Mouse (Mus musculus) limb, embryonic 10.5 days (tissue): ENCODE results near the gene Olfr1395. TPM values are rescaled to one million over a fixed set of nuclear protein-coding genes. Genes with fewer than 3 reads are reported as not detected.

Source experiments
- DNase-seq: peaks from one replicate; pipeline ENCODE4 v3.0.0-alpha.2; 2017; ENCODE audit warnings: low spot score
- H3K27ac ChIP-seq: fragments of 300-500 bp; sonication (generic); 2 replicates; pipeline ENCODE4 v1.5.1; 2016; ENCODE audit warnings: mild to moderate bottlenecking
- H3K27me3 ChIP-seq: fragments of 300-500 bp; sonication (generic); 2 replicates; pipeline ENCODE4 v1.6.1; 2016; ENCODE audit warnings: low read depth, mild to moderate bottlenecking; ENCODE audit not compliant: poor library complexity, severe bottlenecking
- H3K36me3 ChIP-seq: fragments of 300-500 bp; sonication (generic); 2 replicates; pipeline ENCODE4 v1.6.1; 2016; ENCODE audit warnings: mild to moderate bottlenecking, moderate library complexity
- H3K4me1 ChIP-seq: fragments of 300-500 bp; sonication (generic); 2 replicates; pipeline ENCODE4 v1.6.1; 2016
- H3K4me3 ChIP-seq: fragments of 300-500 bp; sonication (generic); 2 replicates; pipeline ENCODE4 v1.5.1; 2016; ENCODE audit warnings: mild to moderate bottlenecking, moderate library complexity
- H3K9me3 ChIP-seq: fragments of 300-500 bp; sonication (generic); replicated peaks from 2 replicates; pipeline ENCODE4 v1.6.1; 2016; ENCODE audit warnings: mild to moderate bottlenecking
- WGBS: fragments of 180-500 bp; shearing (Covaris S2); methylation state at CpG from one replicate; pipeline ENCODE4 v1.1.7; 2016; 5-methylcytosine and 5-hydroxymethylcytosine counted together
- polyA plus RNA-seq: library from polyadenylated mRNA; unstranded; fragments of >200 nt; fragmentation: Nextera tagmentation; extraction: Ambion mirVana; gene quantifications from 2 replicates; pipeline ENCODE4 v1.2.1, GENCODE M21; 2016

The Olfr1395 gene
- polyA plus RNA-seq = not detected in 2 replicates

DNA sequence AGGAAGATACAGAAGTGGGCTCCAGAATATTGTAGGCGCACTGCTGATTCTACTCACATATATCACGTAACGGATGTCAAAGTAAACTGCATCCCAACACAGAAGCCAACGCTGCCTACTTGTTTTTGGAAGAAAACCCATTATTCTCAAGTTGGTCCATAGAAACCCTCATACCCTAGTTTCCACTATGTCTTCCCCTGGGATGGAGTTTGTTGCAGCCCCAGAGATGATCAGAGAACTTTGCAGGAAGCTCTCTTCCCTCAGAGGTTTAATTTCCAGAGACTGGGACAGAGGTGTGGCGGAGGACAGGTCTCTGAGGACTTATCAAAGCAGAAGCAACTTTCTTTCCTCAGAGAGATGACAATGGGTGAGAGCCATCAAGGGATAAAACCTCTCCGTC, at the start of gene Olfr1395:
Gene Olfr1395, plus strand, starts transcription at position 301 of the 400 bp plus-strand sequence.
- H3K27ac ChIP-seq = no peak within 1 kb of the TSS
- no peak for DNase-seq
- no peak within 1 kb of the TSS for H3K4me3 ChIP-seq
- H3K9me3 ChIP-seq = no peaks in the 10 kb centered on the region
- H3K27me3 ChIP-seq = no peaks in the 10 kb centered on the region
- H3K36me3 ChIP-seq = no peaks in the 10 kb centered on the region
- H3K4me1 ChIP-seq = no peaks in the 10 kb centered on the region
- 94% methylated on average over 6 of the region's 6 CpGs for WGBS

DNA sequence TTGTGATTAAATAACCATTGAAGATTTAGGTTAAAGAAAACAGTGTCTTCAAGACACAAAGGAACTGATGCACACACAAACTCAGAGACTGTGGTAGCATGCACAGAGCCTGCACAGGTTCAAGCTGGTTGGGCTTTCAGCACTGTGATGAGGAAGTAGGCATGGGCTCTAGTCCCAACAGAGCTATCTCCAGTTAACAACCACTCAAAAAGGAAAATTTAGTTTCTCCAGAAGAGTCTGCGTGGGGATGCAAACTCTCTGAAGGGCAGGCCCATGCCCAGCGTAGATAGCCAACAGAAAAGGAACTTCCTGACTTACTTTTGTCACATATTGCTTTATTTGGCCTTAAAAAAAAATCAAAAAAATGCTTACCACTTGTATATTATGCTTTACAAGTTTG, 49.3 kb upstream of the Olfr1395 start:
- Histone ChIP-seq H3K27ac (no peak overlapping the region), H3K4me3 (no peak overlapping the region), H3K4me1 (peaks cover 5% of the 10 kb centered on the region), H3K9me3 (no peaks in the 10 kb centered on the region), H3K36me3 (no peaks in the 10 kb centered on the region), H3K27me3 (no peaks in the 10 kb centered on the region)
- DNase-seq = no peak
- WGBS = 87% methylated on average over 2 of the region's 2 CpGs

DNA sequence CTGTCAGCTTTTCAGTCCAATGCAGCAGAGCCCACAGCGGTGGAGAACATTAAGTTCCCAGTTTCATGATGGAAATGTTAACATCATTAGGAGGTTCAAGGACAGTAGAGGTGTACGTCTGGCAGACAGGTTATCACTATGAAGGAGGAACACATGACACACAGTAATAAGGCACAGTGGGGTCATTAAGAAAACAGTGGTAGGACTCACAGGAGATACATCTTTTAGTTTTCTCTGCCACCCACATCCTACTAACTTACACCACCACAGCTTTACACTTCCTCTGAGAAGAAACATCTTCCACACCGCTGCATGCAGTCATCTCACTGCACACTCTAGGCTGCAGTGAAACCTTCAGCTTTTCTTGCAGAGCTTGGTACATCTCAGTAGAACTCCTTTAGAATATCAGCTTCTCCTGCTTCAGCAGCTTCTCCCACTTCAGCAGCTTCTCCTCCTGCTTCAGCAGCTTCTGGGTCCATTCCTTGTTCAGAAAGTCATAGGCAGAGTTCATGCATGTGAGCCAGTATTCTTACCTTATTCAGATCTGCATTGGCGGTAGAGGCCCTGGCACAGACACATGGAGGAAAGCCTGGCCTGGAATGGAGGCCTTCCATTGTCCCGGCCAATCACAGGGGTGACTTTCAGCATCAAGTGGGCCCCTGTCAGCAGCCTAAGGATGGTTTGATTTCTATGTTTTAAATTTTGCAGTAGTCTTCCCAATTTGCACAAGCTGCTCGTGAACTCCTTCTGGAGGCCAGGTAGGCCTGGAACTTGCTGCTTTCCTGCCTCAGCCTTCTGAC, 48.0 kb upstream of the Olfr1395 start:
- no peaks in the 10 kb centered on the region for H3K36me3 ChIP-seq
- WGBS = 91% methylated on average over 6 of the region's 6 CpGs
- H3K27me3 ChIP-seq = no peaks in the 10 kb centered on the region
- no peak for DNase-seq
- no peaks in the 10 kb centered on the region for H3K4me1 ChIP-seq
- no peak overlapping the region for H3K4me3 ChIP-seq
- no peak overlapping the region for H3K27ac ChIP-seq
- H3K9me3 ChIP-seq = no peaks in the 10 kb centered on the region

DNA sequence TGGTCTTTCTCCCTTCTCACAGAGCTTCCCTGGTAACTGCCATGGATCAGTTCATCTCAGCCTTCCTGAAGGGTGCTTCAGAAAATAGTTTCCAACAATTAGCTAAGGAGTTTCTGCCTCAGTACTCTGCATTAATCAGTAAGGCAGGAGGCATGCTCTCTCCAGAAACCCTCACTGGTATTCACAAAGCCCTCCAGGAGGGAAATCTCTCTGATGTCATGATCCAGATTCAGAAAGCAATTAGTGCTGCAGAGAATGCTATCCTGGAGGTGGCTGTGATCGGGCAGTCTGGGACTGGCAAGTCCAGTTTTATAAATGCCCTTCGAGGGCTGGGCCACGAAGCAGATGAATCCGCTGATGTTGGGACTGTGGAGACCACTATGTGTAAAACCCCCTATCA, 46.7 kb upstream of the Olfr1395 start:
- no peak for DNase-seq

DNA sequence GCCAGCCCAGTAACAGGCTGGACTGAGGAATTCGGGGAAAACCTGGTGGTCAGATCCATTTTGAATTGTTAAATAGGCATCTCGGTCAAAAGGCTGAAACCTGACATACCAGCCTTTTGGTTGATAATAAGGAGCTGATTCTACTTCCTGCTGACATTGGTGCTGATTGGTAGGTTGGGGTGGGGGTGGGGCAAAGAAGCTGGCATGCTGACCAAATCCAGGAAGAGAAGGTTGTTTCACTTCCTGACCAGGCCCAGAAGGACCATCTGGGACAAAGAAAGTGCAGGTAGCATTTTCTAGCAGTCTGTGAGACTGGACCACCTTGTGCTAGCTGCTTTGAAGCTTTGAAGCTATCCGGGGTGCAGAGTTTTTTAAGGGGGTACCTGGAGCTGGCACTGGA, 41.7 kb upstream of the Olfr1395 start:
- H3K9me3 ChIP-seq = no peaks in the 10 kb centered on the region
- H3K36me3 ChIP-seq = no peaks in the 10 kb centered on the region
- H3K4me3 ChIP-seq = no peak overlapping the region
- H3K27ac ChIP-seq = no peak overlapping the region
- H3K27me3 ChIP-seq = no peaks in the 10 kb centered on the region
- DNase-seq = no peak
- peaks cover 9% of the 10 kb centered on the region; the same call in 1 of the 2 replicates for H3K4me1 ChIP-seq
- 89% methylated on average over 3 of the region's 3 CpGs for WGBS

More for the DNA sequence above, 46.7 kb upstream of the Olfr1395 start:
- H3K36me3 ChIP-seq = no peaks in the 10 kb centered on the region
- H3K27ac ChIP-seq = no peak overlapping the region
- no peak overlapping the region for H3K4me3 ChIP-seq
- no peaks in the 10 kb centered on the region for H3K9me3 ChIP-seq
- H3K27me3 ChIP-seq = no peaks in the 10 kb centered on the region
- 95% methylated on average over 4 of the region's 4 CpGs for WGBS
- no peaks in the 10 kb centered on the region for H3K4me1 ChIP-seq

DNA sequence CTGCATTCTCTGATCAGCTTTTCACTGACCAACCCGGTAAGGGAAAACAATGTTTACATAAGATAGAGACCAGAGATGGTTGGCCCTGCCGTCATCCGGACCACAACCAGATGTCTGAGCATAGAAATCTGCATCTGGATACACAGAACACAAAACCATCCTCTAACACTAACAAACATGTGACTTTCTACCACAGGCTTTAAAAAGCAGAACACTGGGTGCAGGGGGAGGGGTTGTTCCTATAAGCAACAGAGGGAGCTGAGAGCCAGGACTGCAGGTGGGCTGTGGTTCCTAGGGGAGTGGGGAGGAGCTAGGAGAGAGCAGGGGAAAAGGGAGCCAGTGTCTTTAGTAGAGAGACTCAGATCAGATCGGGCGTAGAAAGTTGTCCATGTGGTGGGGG, 40.6 kb upstream of the Olfr1395 start:
- H3K9me3 ChIP-seq = no peaks in the 10 kb centered on the region
- no peaks in the 10 kb centered on the region for H3K27me3 ChIP-seq
- H3K27ac ChIP-seq = no peak overlapping the region
- WGBS = 62% methylated on average over 5 of the region's 5 CpGs
- no peak overlapping the region for H3K4me3 ChIP-seq
- H3K36me3 ChIP-seq = no peaks in the 10 kb centered on the region
- no peak for DNase-seq
- peaks cover 9% of the 10 kb centered on the region; the same call in 1 of the 2 replicates for H3K4me1 ChIP-seq

DNA sequence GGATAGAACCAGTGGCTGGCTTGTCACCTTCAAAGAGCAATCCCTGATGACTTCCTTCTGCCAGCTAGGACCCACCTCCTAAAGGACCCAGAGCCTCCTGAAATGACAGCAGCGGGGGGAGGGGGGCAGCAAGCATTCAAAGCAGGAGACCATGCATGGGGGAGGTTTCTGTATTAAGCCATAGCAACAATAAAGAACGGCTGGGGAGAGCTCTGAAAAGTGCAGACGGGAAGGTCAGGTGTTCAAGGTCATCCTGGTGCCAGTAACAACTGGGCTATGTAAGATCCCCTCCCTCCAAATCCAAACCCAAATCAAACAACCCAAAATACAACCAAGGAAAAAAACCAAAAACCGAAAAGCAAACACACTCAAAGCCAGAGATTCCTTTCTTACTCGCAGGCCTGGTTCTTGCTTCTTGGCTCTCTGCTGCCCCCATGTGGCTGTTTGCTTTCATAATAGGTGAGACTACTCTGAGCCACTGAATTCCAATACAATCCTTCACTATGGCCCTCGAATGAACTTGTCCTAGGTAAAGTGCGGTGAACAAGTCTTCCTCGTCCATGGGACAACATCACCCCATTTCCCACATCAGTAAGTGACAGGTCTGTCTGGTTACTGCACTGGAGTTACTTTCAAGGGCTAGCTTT, 38.9 kb upstream of the Olfr1395 start:
- WGBS = 18% methylated on average over 8 of the region's 8 CpGs
- Histone ChIP-seq H3K9me3 (no peaks in the 10 kb centered on the region), H3K36me3 (no peaks in the 10 kb centered on the region), H3K4me3 (no peak overlapping the region), H3K27ac (no peak overlapping the region), H3K27me3 (no peaks in the 10 kb centered on the region), H3K4me1 (peaks cover 9% of the 10 kb centered on the region; the same call in 1 of the 2 replicates)
- DNase-seq = peak; percentile 92

DNA sequence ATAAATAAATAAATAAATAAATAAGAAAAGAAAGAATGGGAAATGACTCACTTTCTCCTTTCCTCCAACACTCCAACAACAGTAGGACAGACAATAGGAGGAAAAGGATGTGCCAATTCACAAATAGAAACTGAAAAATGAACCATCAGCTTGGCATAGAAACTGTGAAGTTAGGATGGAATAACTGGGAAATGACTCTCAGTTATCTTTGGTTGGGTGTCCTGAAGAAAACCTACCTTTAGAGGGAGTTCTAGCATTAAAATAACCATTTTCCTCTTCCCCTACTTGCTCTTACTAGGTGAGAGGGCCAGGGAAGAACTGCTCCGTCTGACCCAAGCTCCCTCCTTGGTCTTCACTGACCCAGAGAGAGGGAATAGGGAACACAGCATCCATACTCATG, 36.3 kb upstream of the Olfr1395 start:
- Histone ChIP-seq H3K9me3 (no peaks in the 10 kb centered on the region), H3K36me3 (no peaks in the 10 kb centered on the region), H3K4me3 (no peak overlapping the region), H3K27ac (no peak overlapping the region), H3K4me1 (peaks cover 9% of the 10 kb centered on the region; the same call in 1 of the 2 replicates), H3K27me3 (no peaks in the 10 kb centered on the region)
- WGBS = 55% methylated on average over 1 of the region's 1 CpGs
- no peak for DNase-seq

DNA sequence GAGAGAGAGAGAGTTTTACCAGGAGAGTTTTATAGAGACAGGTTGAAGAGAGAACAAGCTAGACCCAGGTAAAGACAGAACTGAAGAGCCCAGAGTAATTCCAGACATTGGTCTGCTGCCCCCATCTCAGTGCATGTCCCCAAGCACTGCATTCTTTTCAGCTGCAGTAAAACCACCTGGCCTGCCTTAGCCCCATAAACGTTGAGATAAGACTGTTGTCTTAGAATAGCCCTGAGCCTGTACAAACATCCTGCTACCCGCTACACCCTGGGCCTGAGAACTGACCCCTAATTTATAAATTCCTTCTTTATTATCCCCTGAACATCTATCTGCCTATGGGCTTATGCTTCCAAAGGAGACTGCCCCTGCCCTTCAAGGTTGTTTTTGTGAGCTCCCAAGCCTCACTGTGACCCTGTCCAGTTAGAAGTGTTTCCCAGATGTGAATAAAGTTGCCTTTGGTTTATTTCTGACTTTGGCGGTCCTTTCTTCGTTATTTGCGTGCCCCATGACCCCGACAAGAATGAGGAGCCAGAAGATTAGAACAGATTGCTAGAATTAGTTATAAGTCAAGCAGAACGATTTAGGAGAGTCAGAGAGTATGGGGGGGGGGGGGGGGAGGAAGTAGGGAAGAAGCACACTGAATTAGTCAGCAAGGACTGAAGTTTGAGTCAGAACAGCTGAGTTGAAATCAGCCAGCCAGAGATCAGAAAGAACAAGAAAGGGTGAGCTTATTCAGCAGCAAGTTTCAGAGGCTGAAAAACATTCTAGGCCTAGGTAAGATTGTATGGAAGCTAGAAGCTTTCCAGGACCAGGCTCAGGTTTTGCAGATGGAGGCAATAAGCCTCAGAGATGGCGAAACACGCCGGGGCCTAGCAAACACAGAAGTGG, 34.2 kb upstream of the Olfr1395 start:
- H3K36me3 ChIP-seq = no peaks in the 10 kb centered on the region
- no peak overlapping the region for H3K4me3 ChIP-seq
- H3K27ac ChIP-seq = no peak overlapping the region
- WGBS = 61% methylated on average over 10 of the region's 10 CpGs
- H3K4me1 ChIP-seq = peaks cover 8% of the 10 kb centered on the region; the same call in 1 of the 2 replicates
- H3K9me3 ChIP-seq = no peaks in the 10 kb centered on the region
- no peak for DNase-seq
- no peaks in the 10 kb centered on the region for H3K27me3 ChIP-seq

DNA sequence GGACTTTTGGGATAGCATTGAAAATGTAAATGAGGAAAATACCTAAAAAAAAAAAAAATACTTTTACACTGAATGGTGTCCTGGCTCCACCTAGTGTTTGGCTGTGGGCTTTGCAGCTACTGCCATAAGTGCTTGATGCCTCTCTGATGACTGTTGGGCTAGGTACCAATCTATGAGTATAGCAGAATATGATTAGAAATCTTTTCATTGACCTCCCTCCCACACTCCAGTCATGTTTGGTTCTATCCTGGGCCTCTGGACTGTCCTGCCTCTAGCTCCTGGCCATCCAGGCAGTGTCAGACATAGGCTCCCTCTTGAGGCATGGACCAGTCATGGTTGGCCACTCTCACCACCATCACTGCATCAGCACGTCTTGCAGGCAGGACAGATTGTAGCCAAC, 33.2 kb upstream of the Olfr1395 start:
- DNase-seq = no peak
- H3K9me3 ChIP-seq = no peaks in the 10 kb centered on the region
- H3K27ac ChIP-seq = no peak overlapping the region
- WGBS = 33% methylated on average over 1 of the region's 1 CpGs
- H3K27me3 ChIP-seq = no peaks in the 10 kb centered on the region
- peaks cover 4% of the 10 kb centered on the region; the same call in 1 of the 2 replicates for H3K4me1 ChIP-seq
- no peak overlapping the region for H3K4me3 ChIP-seq
- no peaks in the 10 kb centered on the region for H3K36me3 ChIP-seq

DNA sequence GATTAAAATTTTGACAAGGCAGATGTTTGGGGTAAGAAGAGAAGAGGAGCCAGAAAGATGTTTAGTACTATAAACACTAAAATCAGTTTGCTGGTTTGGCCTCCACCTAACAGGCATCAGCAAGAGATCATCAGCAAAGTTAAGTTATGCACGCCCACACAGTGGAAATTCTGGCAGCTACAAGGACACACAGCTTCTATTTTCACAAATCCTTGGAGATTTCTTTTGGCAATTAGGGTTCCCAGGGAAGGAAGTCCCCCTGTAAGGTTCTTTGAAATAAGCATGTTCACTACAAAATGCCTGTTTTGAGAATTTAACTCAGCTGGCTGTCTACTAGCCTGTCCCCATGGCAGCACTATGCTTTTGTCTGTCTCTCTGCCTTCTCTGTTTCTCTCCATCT, 31.1 kb upstream of the Olfr1395 start:
- no peak overlapping the region for H3K4me3 ChIP-seq
- H3K36me3 ChIP-seq = no peaks in the 10 kb centered on the region
- H3K27me3 ChIP-seq = no peaks in the 10 kb centered on the region
- no peaks in the 10 kb centered on the region for H3K9me3 ChIP-seq
- DNase-seq = no peak
- H3K4me1 ChIP-seq = no peaks in the 10 kb centered on the region
- H3K27ac ChIP-seq = no peak overlapping the region
- WGBS = 73% methylated on average over 1 of the region's 1 CpGs

DNA sequence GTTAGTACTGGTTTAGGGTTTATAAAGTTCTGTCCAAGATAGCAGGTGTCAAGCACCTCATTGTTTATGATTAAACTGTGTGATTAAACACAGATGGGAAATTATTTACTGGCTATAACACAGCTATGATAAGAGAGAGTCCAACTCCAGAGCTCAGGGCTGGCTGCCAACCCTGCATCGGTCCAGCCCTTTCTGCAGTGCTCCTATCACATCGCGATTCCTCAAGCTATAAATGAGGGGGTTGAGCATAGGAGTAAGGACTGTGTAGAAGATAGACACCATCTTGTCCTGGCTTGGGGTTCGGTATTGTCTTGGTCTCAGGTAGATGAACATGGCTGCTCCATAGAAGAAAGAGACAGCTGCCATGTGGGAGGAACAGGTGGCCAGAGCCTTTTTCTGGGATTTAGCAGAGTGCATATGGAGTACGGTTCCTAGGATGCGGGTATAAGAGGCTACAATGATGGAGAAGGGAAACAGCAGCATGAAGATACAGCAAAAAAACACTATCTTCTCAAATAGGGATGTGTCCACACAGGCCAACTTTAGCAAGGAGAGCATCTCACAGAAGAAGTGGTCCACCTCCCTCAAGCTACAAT, 29.4 kb upstream of the Olfr1395 start:
- no peak overlapping the region for H3K4me3 ChIP-seq
- no peak for DNase-seq
- H3K27ac ChIP-seq = no peak overlapping the region
- H3K9me3 ChIP-seq = no peaks in the 10 kb centered on the region
- H3K36me3 ChIP-seq = no peaks in the 10 kb centered on the region
- no peaks in the 10 kb centered on the region for H3K4me1 ChIP-seq
- no peaks in the 10 kb centered on the region for H3K27me3 ChIP-seq
- 90% methylated on average over 6 of the region's 6 CpGs for WGBS
